Mouse (Mus musculus): ENCODE results near the gene Mgrn1.

Mgrn1 gene

DNA sequence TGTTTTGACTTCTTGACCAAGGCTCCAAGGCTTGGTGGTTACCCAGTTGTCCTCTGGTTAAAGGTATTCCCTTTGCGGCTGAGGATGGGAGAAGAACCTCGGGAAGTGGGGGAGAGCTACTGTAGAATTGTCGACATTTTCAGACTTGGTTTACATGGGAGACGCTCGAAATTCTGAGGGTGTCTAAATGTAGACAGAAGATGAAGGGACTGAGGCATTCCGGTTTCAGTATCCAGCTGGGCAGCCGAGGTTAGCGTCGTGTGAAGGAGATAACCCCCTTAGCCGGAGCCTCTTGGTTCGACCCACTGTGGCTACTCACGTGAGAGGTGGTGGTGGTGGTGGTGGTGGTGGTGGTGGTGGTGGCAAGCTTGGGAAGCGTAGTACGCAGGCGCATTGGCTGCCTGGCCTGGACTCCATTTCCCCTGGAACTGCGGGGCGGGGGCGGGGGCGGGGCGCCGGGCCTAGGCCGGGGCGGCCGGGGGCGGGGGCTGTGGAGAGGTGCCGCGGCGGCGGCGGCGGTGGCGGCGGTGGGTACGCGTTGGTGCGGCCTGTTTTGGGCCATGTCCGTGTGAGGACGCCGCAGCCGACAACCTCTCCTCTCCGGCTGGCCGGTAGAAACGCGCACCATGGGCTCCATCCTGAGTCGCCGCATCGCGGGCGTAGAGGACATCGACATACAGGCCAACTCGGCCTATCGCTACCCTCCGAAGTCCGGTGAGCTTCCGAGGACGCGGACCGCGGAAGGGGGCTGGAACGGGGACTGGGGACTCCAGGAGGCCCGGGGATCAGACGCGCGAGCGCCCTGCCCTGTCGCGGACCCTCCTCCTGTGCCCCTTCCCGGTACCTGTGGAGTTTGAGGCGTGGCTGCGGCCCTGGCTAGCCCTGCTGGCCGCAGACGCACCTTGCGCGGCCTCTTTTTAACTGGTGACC lies at the start of gene Mgrn1:
TSS of gene Mgrn1 (plus strand) at position 490 of the 930 bp plus-strand sequence.
- DNase-seq (ENCODE audit: low spot score in 2 of 2) = peak; percentile 64 to 81

DNA sequence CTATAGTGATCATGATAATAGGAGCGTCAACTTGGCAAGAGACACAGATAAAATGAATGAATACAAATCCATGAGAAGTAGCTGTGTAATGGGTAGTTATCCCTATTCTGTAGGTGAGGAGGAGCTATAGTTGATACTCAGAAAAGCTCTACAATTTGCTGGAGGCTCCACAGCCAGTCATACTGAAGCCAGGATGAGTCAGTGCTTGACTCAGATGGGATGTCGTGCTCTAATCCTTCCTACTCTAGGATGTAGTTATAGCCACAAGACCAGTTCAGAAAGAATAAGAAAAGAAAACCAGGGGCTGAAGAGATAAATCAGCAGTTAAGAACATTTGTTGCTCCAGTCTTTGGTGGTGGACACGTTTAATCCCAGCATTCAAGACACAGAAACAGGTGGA lies 48.4 kb upstream of the Mgrn1 start:
- no peak for DNase-seq (ENCODE audit: low spot score in 2 of 2)

GRCm38 (mm10) chr16:4839552-4839951 lies 46.5 kb upstream of the Mgrn1 start:
- DNase-seq (ENCODE audit: low spot score in 2 of 2) = no peak

- no peak for DNase-seq (ENCODE audit: low spot score in 2 of 2)
Measured at GRCm38 (mm10) chr16:4840231-4840630, 45.8 kb upstream of the Mgrn1 start.

DNA sequence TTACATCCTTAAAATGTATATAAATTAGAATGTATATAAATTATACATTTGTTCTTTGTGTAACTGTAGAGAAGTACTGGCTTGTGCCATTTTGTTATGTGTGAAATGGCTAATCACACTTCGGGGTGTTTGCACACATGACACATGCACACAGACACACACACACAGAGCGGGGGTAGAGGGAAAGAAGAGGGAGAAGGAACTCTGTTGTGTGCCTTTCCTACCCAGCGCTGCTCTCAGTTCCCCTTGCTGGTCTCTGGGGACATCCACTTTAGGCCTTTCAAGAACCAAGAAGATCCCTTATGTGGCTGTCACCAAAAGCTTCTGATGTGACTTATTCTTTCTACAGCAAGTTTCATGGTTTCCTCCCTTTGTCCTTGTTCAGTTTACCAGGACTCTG lies 39.0 kb upstream of the Mgrn1 start:
- DNase-seq (ENCODE audit: low spot score in 2 of 2) = peak in 1 of 2 experiments; percentile 62

- DNase-seq (ENCODE audit: low spot score in 2 of 2) = no peak
Measured at GRCm38 (mm10) chr16:4848090-4848489, 38.0 kb upstream of the Mgrn1 start.

- no peak for DNase-seq (ENCODE audit: low spot score in 2 of 2)
Measured at GRCm38 (mm10) chr16:4850361-4850760, 35.7 kb upstream of the Mgrn1 start.

GRCm38 (mm10) chr16:4850938-4851628 lies 35.0 kb upstream of the Mgrn1 start:
- no peak for DNase-seq (ENCODE audit: low spot score in 2 of 2)

DNA sequence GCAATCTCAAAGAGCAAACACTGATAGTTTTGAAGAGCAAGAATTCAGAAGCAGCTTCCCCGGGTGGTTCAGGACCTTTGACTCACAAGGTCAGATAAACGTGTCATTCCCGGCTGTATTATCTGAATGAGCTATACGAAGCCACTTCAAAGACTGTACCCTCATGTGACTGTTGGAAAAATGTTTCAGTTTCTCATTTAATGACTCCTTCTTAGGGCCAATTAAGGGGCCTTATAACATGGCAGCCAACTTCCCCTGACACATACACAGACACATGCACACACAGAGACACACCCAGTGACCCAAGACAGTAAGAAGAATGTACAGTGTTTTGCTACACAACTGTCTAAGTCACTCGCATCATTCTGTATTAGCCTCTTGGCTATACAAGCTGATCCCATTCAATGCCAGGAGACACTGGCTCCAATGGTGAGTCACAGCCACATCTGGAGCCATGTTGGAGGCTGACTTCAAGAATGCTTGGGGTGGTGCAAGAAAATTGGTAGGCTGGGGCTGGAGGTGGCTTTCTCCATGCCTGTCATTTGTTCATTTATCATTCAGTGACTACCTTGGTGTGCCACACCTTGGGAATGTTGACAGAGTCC lies 30.9 kb upstream of the Mgrn1 start:
- no peak for DNase-seq (ENCODE audit: low spot score in 2 of 2)

GRCm38 (mm10) chr16:4861392-4861791 lies 24.7 kb upstream of the Mgrn1 start:
- DNase-seq (ENCODE audit: low spot score in 2 of 2) = no peak

DNA sequence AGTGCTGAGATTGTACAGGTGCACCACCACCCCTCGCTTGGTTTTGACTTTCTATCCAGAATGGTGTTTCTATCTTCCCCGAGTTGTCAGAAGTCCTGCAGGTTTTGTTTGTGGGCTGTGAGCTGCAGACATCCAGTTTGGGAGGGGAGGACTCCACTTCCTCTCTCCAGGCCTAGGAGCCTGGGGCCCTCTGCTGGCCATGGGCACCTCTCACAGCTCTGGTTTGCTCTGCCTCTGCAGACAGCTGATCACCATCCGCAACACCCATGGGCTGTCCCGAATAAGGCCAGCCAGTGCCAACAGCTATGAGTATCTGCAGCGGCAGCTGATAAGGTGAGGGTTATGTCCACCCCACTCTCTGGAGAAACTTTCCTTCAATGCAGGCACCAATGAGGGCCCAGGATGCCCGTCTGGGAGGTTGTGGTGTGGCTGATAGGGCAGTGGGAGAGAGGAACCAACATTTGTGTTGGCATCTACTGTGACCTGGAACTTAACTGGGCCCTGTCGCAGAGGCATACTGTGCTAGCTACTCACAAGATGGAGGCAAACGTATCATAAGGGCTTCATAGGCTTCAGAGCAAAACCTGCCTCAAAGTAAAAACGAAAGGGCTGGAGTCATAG lies 23.1 kb upstream of the Mgrn1 start:
- peak; percentile 38 to 64 for DNase-seq (ENCODE audit: low spot score in 2 of 2)

DNA sequence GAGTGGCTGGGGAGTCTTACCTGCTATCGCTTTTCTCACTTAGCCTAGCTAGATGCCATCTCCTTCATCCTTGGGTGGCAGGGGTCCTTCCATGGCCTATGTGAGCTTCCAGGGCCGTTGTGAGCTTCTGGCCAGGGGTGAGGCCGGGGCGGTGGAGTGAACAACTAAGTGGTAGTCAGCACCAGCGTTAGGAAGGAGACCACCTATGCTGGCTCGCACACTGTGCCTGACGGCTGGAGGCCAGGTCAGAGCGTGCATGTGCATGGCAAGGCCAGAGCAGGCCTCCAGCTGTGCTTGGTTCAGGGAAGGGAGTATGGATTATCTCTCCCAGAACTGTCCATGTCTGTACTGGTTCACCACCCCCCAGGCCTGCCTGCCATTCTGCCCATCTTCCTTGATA lies 22.3 kb upstream of the Mgrn1 start:
- DNase-seq (ENCODE audit: low spot score in 2 of 2) = no peak

DNA sequence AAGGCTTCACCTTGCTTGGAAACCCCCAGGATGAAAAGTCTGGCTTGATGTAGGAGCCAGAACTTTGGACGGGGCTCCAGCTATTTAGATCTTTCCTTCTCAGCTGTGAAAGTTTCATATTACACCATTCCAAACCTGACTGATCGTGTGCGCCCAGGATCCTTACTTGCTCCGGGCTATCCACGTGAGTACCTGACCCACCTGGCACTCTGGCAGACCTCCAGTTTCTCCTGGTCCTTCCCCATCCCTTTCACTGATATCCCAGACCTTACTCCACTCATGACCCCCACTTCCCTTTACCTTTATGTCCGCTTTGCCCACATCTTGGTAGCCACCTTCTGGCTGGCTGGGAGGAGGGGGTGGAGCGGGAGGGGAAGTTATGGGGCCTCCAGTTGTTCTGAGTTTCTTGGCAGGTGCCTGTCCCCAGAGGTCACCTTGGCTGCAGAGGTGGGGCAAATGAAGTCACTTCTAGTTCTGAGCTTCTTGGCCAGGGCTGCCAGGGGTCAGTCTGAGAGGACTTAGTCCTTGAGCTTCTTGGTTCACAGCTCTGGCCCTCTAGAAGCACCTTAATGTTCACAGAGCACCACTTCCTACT lies 19.9 kb upstream of the Mgrn1 start:
- DNase-seq (ENCODE audit: low spot score in 2 of 2) = no peak

GRCm38 (mm10) chr16:4870490-4870889 lies 15.6 kb upstream of the Mgrn1 start:
- no peak for DNase-seq (ENCODE audit: low spot score in 2 of 2)

DNA sequence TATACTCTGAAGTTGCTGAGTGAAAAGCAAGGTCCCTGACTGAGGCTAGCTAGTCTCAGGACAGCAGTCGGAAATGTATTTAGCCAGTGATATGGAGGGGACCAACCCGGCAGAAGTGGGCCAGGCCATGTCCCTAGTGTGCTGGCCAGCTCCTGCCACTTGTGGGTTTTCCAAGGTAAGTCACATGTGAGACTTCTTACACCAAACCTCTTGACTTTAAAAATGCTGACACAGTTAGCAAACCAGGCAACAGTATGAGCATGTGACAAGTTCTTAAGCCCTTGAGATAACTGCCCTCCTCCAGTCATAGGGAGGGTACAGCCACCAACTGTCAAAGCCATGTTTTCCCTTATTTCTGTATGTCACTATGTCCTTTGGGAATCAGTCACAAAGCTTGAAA lies 14.1 kb upstream of the Mgrn1 start:
- no peak for DNase-seq (ENCODE audit: low spot score in 2 of 2)

DNA sequence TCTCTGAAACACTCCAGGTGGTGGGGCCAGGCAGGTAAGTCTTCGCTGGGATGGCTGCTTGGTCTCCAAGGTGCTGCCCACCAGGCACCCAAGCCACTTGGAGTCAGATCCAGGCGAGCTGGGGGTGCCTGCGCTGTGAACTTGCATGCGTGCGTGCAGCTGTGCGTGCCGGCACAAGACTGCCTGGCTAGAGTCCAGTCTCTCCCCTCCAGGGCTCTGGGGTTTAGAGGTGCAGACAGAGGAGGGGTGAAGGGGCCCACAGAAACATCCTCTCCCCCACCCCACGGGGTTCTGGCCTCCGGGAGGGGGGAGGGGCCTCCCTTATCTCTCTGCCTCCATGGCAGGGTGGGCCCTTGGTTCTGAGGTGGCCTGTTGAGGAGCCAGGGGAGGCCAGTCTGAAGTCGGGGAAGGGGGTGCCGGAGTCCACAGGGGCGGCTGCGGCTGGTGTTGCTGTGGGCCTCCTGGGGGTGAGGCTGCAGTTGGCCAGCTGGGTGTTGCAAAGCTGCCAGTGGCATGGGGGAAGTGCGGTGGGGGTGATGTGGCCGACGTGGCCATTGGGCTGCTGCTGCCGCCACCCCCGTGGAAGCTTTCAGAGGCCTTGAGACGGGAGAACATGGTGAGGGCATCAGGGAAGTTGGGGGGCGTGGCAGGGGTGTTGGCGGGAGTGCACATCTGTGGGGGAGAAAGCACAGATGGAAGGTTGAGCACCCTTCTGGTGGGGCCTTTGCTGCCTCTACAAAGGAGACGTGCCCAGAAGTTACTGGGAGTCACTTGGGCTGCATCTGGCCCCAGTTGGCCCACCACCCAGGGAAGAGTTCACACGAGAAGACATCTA lies 10.6 kb upstream of the Mgrn1 start:
- no peak for DNase-seq (ENCODE audit: low spot score in 2 of 2)

DNA sequence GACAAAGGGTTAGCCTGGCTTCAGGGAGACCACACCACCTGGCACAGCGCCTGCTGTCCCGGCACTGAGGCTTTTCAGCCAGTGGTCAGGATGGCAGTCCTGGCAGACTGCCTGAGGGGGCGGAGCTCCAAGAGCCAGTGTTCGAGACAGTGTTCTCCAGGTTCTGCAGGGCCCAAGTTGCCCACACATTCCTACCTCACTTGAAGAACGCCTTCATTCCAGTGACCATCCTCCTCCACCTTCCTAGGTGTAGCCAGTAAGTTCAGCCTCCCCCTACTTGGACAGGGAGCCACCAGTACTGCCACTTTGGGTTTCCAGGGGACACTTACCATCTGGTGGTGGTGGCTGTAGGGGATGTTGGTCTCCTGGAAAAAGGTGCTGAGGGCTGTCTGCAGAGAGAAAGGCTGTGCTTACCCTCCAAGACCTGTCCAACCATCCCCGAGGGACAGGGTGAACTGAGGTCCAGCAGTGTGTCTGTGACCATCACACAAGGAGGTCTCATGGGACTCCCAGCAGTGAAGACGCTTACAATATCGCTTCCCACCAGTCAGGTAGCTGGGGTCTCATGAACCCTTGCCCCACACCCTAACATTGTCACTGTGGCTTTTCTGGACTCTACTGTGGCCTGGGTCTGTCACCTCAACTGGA lies 9.9 kb upstream of the Mgrn1 start:
- DNase-seq (ENCODE audit: low spot score in 2 of 2) = no peak

DNA sequence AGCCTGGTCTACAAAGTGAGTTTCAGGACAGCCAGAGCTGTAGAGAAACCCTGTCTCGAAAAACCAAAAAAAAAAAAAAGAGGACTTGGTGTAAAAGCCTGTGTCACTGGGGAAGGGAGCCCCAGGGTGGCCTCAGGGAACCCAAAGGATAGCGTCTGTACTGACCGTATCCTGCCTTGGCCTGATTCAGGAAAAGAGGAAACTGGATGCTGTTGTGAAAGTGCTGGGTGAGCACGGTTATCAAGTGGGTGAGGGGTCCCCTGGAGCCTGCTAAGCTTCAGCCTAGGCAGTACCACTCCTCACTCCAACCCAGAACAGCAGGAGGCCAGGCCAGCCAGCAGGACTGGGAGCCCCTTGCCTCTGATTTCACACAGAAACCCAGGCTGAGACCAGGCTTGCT lies 8.9 kb upstream of the Mgrn1 start:
- no peak for DNase-seq (ENCODE audit: low spot score in 2 of 2)

GRCm38 (mm10) chr16:4877701-4878100 lies 8.3 kb upstream of the Mgrn1 start:
- DNase-seq (ENCODE audit: low spot score in 2 of 2) = no peak

DNA sequence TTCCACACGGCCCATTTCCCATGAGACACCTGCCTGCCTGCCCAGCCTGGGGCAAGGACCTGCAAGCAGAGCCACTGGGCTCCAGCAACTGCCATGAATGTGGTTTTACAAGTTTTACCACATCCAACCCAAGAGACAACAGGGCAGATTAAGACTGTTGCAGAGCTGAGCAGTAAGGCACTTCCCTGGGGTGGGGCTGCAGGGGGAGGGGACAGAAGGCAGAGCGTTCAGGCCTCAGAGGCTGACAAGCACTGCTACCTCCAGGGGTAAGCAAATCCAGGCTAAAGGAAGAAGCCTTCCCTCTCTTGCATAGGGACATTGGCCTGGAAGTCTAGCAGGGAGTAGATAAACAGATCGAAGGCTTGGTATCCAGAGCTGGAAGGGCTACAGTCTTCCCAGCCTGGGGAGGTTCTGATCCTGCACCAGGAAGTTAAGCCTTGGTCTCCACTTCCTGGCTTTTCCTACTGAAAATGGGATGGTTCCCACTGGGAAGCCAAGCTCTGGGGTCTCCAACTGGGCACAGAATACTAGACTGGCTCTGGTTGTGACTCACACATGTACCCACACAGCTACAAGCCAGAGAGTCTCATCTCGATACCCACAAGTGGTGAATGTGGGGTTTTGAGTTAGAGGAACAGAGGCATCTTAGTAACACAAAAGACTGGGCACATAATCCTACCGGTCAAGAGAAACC lies 7.7 kb upstream of the Mgrn1 start:
- DNase-seq (ENCODE audit: low spot score in 2 of 2) = peak; percentile 75 to 86

All from natural killer cell, adult 2 months (primary cell).